ENCODE assay signal across 30 mouse cellular contexts in the genomic region with DNA sequence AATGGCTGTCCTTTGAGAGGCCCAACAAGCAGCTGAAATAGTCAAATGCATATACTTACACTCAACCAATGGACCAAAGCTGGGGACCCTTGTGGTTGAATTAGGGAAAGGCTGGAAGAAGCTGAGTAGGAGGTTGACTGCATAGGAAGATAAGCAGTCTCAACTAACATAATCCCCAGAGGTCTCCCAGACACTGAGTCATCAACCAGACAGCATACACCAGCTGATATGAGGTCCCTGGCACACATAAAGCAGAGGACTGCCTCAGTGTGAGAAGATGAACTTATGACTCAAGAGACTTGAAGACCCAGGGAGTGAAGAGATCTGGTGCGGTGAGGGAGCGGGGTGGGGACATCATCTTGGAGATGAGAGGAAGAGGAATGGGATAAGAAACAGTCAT.
"Had no signal": no experiment of that assay in that cellular context is flagged by ENCODE, and none has a peak within 500 bp of the region (broad histone marks: within the 10 kb centered on the region; RNA-seq: fewer than 3 reads in every experiment).

No protein-coding gene starts in this region.

- H3K4me1 ChIP-seq: limb, embryonic 10.5 days; limb, embryonic 12.5 days; limb, embryonic 13.5 days; limb, embryonic 15.5 days; liver, embryonic 12.5 days; liver, embryonic 13.5 days; liver, embryonic 15.5 days; lung, embryonic 15.5 days; megakaryocyte, embryonic 14.5 days; midbrain, embryonic 10.5 days; midbrain, embryonic 12.5 days; midbrain, embryonic 13.5 days; midbrain, embryonic 15.5 days; neural tube, embryonic 12.5 days had no signal

- H3K9ac ChIP-seq: limb, embryonic 12.5 days; limb, embryonic 13.5 days; limb, embryonic 15.5 days; liver, embryonic 12.5 days; liver, embryonic 13.5 days; liver, embryonic 14.5 days; liver, embryonic 15.5 days; liver, postnatal 0 days; lung, embryonic 15.5 days; midbrain, embryonic 12.5 days; midbrain, embryonic 13.5 days; midbrain, embryonic 15.5 days; neural tube, embryonic 12.5 days had no signal

- H3K36me3 ChIP-seq: limb, embryonic 10.5 days; limb, embryonic 12.5 days; limb, embryonic 13.5 days; limb, embryonic 15.5 days; liver, embryonic 12.5 days; liver, embryonic 13.5 days; liver, embryonic 15.5 days; lung, embryonic 15.5 days; midbrain, embryonic 10.5 days; midbrain, embryonic 12.5 days; midbrain, embryonic 13.5 days; midbrain, embryonic 15.5 days; neural tube, embryonic 12.5 days had no signal

- H3K4me2 ChIP-seq: limb, embryonic 12.5 days; limb, embryonic 13.5 days; limb, embryonic 15.5 days; liver, embryonic 11.5 days; liver, embryonic 12.5 days; liver, embryonic 13.5 days; liver, embryonic 15.5 days; lung, embryonic 15.5 days; midbrain, embryonic 11.5 days; midbrain, embryonic 12.5 days; midbrain, embryonic 13.5 days; midbrain, embryonic 15.5 days; neural tube, embryonic 12.5 days had no signal

- H3K27ac ChIP-seq: limb, embryonic 10.5 days; limb, embryonic 12.5 days; limb, embryonic 13.5 days; limb, embryonic 15.5 days; liver, embryonic 12.5 days; liver, embryonic 13.5 days; liver, embryonic 14.5 days; liver, embryonic 15.5 days; lung, embryonic 15.5 days; macrophage; midbrain, embryonic 10.5 days; midbrain, embryonic 12.5 days; midbrain, embryonic 13.5 days; midbrain, embryonic 15.5 days; neural tube, embryonic 12.5 days had no signal

- H3K9me3 ChIP-seq: limb, embryonic 10.5 days; limb, embryonic 12.5 days; limb, embryonic 13.5 days; limb, embryonic 15.5 days; liver, embryonic 12.5 days; liver, embryonic 13.5 days; liver, embryonic 15.5 days; lung, embryonic 15.5 days; megakaryocyte, embryonic 14.5 days; midbrain, embryonic 10.5 days; midbrain, embryonic 12.5 days; midbrain, embryonic 13.5 days; midbrain, embryonic 15.5 days; neural tube, embryonic 12.5 days had no signal

- H3K4me3 ChIP-seq: limb, embryonic 10.5 days; limb, embryonic 12.5 days; limb, embryonic 13.5 days; limb, embryonic 15.5 days; liver, embryonic 12.5 days; liver, embryonic 13.5 days; liver, embryonic 15.5 days; lung, embryonic 15.5 days; megakaryocyte, embryonic 14.5 days; midbrain, embryonic 10.5 days; midbrain, embryonic 12.5 days; midbrain, embryonic 13.5 days; midbrain, embryonic 15.5 days; myocyte; neural tube, embryonic 12.5 days had no signal

- H3K27me3 ChIP-seq: limb, embryonic 12.5 days; limb, embryonic 13.5 days; limb, embryonic 15.5 days; liver, embryonic 12.5 days; liver, embryonic 13.5 days; liver, embryonic 15.5 days; lung, embryonic 15.5 days; megakaryocyte, embryonic 14.5 days; midbrain, embryonic 12.5 days; midbrain, embryonic 13.5 days; midbrain, embryonic 15.5 days; neural tube, embryonic 12.5 days had no signal

- ATAC-seq: liver, embryonic 12.5 days; liver, postnatal 0 days; lung, postnatal 0 days; midbrain, embryonic 13.5 days; midbrain, embryonic 15.5 days; midbrain, embryonic 16.5 days had no signal

- DNase-seq: left cerebral cortex, postnatal 4 days; liver; liver, embryonic 13.5 days; liver, postnatal 0 days; lung, adult 18-20 months; lung, adult 2 months; lung, postnatal 14 days; lung, postnatal 36 days; lung, postnatal 4 days; midbrain, embryonic 14.5 days had no signal
